Mouse (Mus musculus): ENCODE data around the gene Tgif1.
"Not testable (repeated sequence)": the region's sequence is repeated elsewhere in the genome, so short reads cannot be mapped to it uniquely, and the experiment has no call there.

The Tgif1 gene

DNA sequence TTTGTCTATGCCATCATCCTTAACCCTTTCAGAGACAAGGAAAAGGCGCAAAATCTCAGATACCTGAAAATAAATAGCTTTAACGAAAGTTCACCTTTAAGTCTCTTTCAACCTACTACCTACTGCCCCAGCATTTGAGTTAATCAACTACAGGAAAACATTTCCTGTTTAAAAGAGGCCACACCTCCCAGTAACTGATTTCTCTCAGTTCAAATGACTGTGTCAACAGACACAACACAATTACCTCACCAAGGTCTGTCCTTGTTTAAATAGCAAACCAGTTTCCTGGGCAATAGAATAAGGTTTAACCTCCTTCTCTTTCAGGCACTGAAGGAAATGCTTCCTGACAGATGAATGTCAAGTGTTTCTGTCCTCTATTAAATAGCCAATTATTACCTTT, 7.8 kb downstream of the Tgif1 start:
- DNase-seq (ENCODE audit: inconsistent age in 2 of 2, low spot score in 1 of 2), result peak in 1 of 2 experiments; percentile 55

GRCm38 (mm10) chr17:70844971-70845370, 8.4 kb downstream of the Tgif1 start:
- DNase-seq (ENCODE audit: inconsistent age in 2 of 2, low spot score in 1 of 2), result peak in 1 of 2 experiments; percentile 80

- peak in 1 of 2 experiments; percentile 82 for DNase-seq (ENCODE audit: inconsistent age in 2 of 2, low spot score in 1 of 2)
Observed at GRCm38 (mm10) chr17:70843252-70843651, 10.1 kb downstream of the Tgif1 start.

DNA sequence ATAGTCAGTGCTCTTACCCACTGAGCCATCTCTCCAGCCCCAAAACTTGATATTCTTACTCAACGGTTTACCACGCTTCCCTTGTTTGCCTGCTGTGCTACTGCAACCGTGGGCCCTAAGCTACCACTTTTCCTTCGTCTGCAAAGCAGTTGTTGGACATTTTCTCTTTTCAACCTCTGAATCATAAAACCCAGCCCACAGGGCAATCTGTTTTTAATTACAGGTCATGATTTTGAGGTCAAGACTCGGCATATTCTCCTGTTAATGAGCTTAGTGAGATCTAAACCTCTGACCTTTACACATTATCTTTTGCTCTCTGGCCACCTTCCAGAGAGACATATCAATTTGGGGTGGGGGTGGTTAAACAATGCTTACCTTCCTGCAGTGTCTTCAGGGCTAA, 14.8 kb downstream of the Tgif1 start:
- no peak for DNase-seq (ENCODE audit: inconsistent age in 2 of 2, low spot score in 1 of 2)

DNA sequence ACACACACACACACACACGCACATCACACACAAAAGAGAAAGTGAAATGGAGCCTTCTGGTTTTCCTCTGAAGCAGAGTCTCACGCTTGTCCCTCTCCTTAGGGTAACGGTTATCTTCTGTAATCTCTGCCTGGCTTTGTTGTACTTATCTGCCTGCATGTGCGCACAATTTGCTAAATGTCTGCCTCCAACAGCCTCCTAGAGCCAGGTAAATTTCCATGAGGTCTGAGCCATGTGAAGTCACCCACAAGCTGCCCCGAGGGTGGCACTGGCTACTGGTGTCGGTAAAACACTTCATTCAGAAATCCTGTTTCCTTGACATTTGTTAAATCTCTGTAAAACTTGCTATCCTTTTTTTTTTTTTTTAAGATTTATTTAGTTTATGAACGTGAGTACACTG, 15.3 kb downstream of the Tgif1 start:
- peak; percentile 49 to 81 for DNase-seq (ENCODE audit: inconsistent age in 2 of 2, low spot score in 1 of 2)

- peak in 1 of 2 experiments; percentile 43 for DNase-seq (ENCODE audit: inconsistent age in 2 of 2, low spot score in 1 of 2)
Observed at GRCm38 (mm10) chr17:70837474-70837873, 15.9 kb downstream of the Tgif1 start.

GRCm38 (mm10) chr17:70836820-70837219, 16.5 kb downstream of the Tgif1 start:
- peak; percentile 76 to 87 for DNase-seq (ENCODE audit: inconsistent age in 2 of 2, low spot score in 1 of 2)

DNA sequence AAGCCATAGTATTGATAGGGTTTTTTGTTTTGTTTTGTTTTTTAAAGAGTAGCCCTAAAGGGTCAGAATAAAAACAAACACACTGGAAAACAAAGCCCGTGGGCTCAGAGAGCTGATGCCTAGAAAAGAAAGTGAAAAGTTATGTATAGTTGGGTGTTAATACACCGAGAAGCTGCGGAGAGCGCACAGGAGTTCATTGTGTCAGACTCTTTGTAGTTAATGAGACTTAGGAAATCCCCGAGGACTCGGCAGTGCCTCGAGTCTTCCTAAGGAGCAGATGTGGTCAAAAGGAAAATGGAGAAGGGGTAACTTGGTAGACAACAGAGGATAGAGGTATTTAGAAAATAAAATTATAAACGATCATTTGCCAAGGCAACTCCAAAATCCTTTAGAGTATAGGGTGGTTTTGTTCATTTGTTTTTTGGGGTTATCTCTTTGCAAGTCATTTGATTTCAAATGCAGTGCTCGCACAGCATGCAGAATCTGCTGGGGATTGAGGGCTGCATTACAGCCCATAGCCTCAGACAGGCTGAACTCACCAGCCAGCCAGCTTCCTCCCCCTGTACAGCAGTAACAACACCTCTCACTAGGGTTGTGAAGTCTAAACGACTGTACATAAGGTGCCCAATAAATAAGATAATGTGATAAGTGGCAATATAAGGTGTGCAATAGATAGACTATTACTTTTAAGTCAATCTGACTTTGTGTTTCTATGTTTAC, 18.1 kb downstream of the Tgif1 start:
- DNase-seq (ENCODE audit: inconsistent age in 2 of 2, low spot score in 1 of 2), result peak in 1 of 2 experiments; percentile 75

DNA sequence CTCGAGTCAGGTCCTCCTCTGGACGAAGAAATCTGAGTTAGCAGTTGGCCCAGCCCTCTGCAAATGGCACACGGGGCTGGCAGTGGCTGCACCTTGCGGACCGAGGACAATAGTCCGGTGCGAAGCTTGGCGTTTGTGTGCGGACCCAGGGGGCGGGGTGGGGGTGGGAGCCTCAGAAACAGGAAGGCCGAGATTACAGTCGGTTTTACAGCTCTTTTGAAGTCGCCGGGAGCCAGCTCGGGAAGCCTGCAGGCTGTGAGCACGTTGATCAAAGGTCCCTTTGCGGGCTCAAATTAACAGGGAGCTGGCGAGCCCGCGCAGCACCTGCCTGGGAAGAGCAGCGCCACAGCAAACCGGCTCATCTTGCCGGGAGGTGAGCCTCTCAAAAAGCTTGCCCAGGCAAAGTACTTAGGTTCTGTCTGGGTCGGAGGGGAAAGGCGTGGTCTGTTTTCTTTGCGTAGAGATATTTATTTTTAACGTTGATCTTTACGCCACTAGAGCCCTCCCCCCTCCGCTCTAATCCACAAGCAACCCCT, 18.8 kb downstream of the Tgif1 start:
- peak; percentile 51 to 84 for DNase-seq (ENCODE audit: inconsistent age in 2 of 2, low spot score in 1 of 2)

DNA sequence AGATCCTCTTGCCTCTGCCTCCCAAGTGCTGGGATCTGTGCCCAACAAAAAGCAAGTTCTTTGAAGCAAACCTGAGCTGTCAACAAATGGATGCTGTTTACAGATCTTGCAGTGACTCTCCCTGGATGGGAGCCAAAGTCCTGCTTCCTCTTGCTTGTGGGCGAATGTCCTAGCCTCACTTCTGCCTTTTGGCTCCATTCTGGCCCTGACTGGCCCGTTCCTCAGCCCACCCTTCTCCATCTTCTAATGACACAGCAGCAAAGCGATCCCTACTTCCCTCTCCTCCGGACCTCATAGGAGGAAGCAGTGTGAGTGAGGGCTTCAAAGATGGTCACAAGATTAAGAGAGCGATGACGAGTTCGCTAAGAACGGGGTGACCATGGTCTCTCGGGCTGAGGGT, 20.8 kb downstream of the Tgif1 start:
- DNase-seq (ENCODE audit: inconsistent age in 2 of 2, low spot score in 1 of 2), result peak in 1 of 2 experiments; percentile 69

DNA sequence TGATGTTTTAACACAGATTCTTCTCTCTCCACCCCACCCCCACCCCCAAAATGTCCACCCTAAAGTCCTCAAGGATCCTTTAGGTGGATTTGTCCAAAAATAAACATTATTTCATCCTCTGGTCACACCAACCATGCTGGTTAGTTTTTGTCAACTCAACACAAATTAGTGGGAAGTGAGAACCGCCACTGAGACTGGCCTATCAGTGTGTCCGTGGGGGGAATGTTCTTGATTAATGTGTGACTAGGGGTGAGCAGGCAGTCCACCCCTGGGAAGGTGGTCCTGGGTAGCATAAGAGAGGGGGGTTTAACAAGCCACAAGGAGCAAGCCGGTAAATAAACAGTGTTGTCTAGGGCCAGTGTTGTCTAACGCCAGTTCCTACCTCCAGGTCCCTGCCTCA, 21.8 kb downstream of the Tgif1 start:
- no peak for DNase-seq (ENCODE audit: inconsistent age in 2 of 2, low spot score in 1 of 2)

- no peak for DNase-seq (ENCODE audit: inconsistent age in 2 of 2, low spot score in 1 of 2)
Observed at GRCm38 (mm10) chr17:70829943-70830715, 23.2 kb downstream of the Tgif1 start.

GRCm38 (mm10) chr17:70829217-70829616, 24.1 kb downstream of the Tgif1 start:
- DNase-seq (ENCODE audit: inconsistent age in 2 of 2, low spot score in 1 of 2), result no peak

- no peak for DNase-seq (ENCODE audit: inconsistent age in 2 of 2, low spot score in 1 of 2)
Observed at GRCm38 (mm10) chr17:70828569-70828968, 24.8 kb downstream of the Tgif1 start.

DNA sequence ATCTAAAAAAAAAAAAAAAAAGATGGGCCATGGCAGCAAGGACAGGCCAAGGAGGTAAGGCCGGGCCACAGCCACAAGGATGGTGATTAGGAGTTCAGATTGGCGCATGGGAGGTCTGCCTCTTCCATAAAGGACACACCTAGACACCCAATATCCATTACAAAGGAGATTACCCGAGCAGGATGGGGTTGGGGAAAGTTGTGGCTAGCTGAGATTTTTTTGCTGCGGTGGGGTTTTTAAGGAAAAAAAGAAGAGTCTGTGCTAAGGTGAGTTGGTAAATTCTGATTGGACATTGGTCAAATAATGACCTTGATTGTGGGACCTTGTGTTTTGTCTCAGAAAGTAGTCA, 25.2 kb downstream of the Tgif1 start:
- DNase-seq (ENCODE audit: inconsistent age in 2 of 2, low spot score in 1 of 2), result no peak

GRCm38 (mm10) chr17:70827463-70828179, 25.7 kb downstream of the Tgif1 start:
- DNase-seq (ENCODE audit: inconsistent age in 2 of 2, low spot score in 1 of 2), result not testable (repeated sequence)

- DNase-seq (ENCODE audit: inconsistent age in 2 of 2, low spot score in 1 of 2), result no peak
Observed at GRCm38 (mm10) chr17:70826227-70826626, 27.1 kb downstream of the Tgif1 start.

- DNase-seq (ENCODE audit: inconsistent age in 2 of 2, low spot score in 1 of 2), result no peak
Observed at GRCm38 (mm10) chr17:70823083-70823482, 30.3 kb downstream of the Tgif1 start.

- peak; percentile 59 to 81 for DNase-seq (ENCODE audit: inconsistent age in 2 of 2, low spot score in 1 of 2)
Observed at GRCm38 (mm10) chr17:70817862-70818451, 35.4 kb downstream of the Tgif1 start.

DNA sequence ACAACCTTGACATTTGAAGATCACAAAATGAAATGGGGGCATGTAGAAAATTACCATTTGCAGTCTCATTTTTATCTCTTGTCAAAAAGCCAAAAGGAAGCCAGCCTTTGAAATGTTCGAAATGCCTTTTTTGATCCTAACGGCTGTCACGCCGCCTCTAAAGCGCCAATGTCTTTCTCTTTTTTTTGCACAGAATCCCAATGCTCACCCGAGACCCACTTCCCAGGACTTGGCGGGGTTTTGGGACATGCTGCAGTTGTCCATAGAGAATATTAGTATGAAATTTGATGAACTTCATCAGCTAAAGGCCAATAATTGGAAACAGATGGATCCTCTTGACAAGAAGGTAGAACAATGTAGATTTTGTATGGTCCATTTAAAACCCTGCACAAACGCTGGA, 38.3 kb downstream of the Tgif1 start:
- peak; percentile 58 to 89 for DNase-seq (ENCODE audit: inconsistent age in 2 of 2, low spot score in 1 of 2)

DNA sequence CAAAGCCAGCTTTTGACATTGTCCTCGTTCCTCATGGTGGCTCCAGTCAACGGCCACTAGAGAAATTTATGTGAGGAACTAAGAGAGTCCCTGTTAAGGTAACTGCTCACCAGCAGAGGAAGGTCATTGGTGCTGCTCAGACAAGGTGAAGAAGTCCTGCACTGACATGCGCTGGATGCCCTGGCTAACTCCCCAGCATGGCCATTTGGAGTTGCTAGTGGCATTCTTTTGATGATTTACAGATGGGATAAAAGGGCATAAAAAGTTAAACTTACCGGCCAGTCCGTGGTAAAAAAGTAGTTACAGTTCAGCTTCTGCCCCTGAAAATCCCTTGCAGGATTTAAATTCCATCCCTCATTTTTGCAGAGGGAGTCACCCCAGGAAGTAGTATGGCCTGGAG, 42.6 kb downstream of the Tgif1 start:
- peak in 1 of 2 experiments; percentile 66 for DNase-seq (ENCODE audit: inconsistent age in 2 of 2, low spot score in 1 of 2)

Data from adrenal gland, adult (tissue).